In genomic region chr14:40966392-40966861, GRCm38 (mm10) we compare ENCODE assay signal across 7 mouse cellular contexts. TPM values are rescaled to one million over a fixed set of nuclear protein-coding genes. Genes with fewer than 3 reads are reported as not detected.
A peak's percentile ranks its signal among the peaks of the same experiment; 100 is the strongest.
DNase-seq lines count a peak whose midpoint lies in the region; ATAC-seq lines count a peak whose summit lies in the region.

Gene Tspan14 (minus strand): TSS chr14:40966807.

- WGBS in embryonic facial prominence, embryonic 10.5 days = under 1% methylated on average over 53 of the region's 54 CpGs
- WGBS in heart, embryonic 14.5 days = 1% methylated on average over 47 of the region's 54 CpGs

- H3K4me3 ChIP-seq in embryonic facial prominence, embryonic 10.5 days = peak within 1 kb of the TSS; percentile 87
- peak within 1 kb of the TSS; percentile 91 to 94 for H3K4me3 ChIP-seq in heart, embryonic 14.5 days (ENCODE audit: control insufficient read depth in 1 of 2, insufficient read depth in 1 of 2, low read depth in 1 of 2, low read length in 2 of 2)

- intact Hi-C loops in left cerebral cortex, postnatal 14 days (cut with DNase I) = no loop called here

- peak; percentile 53 for ATAC-seq in heart, embryonic 14.5 days (ENCODE audit: insufficient number of reproducible peaks, insufficient read depth, low FRiP score, low read depth)
- ATAC-seq in monocyte, adult 5-6 weeks (replicated peaks; ENCODE audit: insufficient number of reproducible peaks, low FRiP score, low TSS enrichment, poor library complexity, severe bottlenecking) = no peak

- peaks cover 14% of the 10 kb centered on the region for H3K27me3 ChIP-seq in embryonic facial prominence, embryonic 10.5 days (replicated peaks; ENCODE audit: low read depth, poor library complexity, severe bottlenecking)
- no peaks in the 10 kb centered on the region for H3K27me3 ChIP-seq in heart, embryonic 14.5 days (ENCODE audit: control insufficient read depth, insufficient read depth, low read length)

- H3K9me3 ChIP-seq in embryonic facial prominence, embryonic 10.5 days = no peaks in the 10 kb centered on the region
- no peaks in the 10 kb centered on the region for H3K9me3 ChIP-seq in heart, embryonic 14.5 days (ENCODE audit: control insufficient read depth, low read length)

- peak; percentile 60 for DNase-seq in right cerebral cortex, postnatal 4 days
- no peak for DNase-seq in right cerebral cortex, postnatal 14 days
- DNase-seq in embryonic facial prominence, embryonic 10.5 days (ENCODE audit: low spot score) = no peak
- peak in 1 of 2 experiments; percentile 44 for DNase-seq in left cerebral cortex, postnatal 14 days (ENCODE audit: low spot score in 2 of 2)
- DNase-seq in embryo, embryonic 11 days = no peak

- H3K27ac ChIP-seq in embryonic facial prominence, embryonic 10.5 days (replicated peaks) = peak within 1 kb of the TSS; percentile 95
- H3K27ac ChIP-seq in heart, embryonic 14.5 days (replicated peaks in 1 of 2; ENCODE audit: control insufficient read depth in 1 of 2, insufficient read depth in 1 of 2, low read depth in 2 of 2, low read length in 2 of 2) = peak within 1 kb of the TSS; percentile 85 to 88

- peak within 1 kb of the TSS; percentile 94 for H3K9ac ChIP-seq in heart, embryonic 14.5 days (ENCODE audit: low read length)

- H3K36me3 ChIP-seq in embryonic facial prominence, embryonic 10.5 days (replicated peaks) = 0 out of 2 replicates have a peak, but pooled peaks cover 4% of the 10 kb centered on the region
- no peaks in the 10 kb centered on the region for H3K36me3 ChIP-seq in heart, embryonic 14.5 days (ENCODE audit: control insufficient read depth, insufficient read depth, low read length)

- H3K4me2 ChIP-seq in heart, embryonic 14.5 days (ENCODE audit: low read length) = peak within 1 kb of the TSS; percentile 75

- peaks cover 51% of the 10 kb centered on the region for H3K4me1 ChIP-seq in embryonic facial prominence, embryonic 10.5 days
- peaks cover 9 to 27% of the 10 kb centered on the region in 2 experiments for H3K4me1 ChIP-seq in heart, embryonic 14.5 days (ENCODE audit: control insufficient read depth in 2 of 2, insufficient read depth in 2 of 2, low read length in 2 of 2)

RNA-seq across cellular contexts. Expression of gene Tspan14, which starts in this region (rescaled TPM):
- polyA plus RNA-seq in embryonic facial prominence, embryonic 10.5 days (2016; fragmentation: Nextera tagmentation; extraction: Ambion mirVana) = 88.1 and 92.5 TPM in 2 replicates
- 43.4 and 45.2 TPM in 2 replicates for polyA plus RNA-seq in heart, embryonic 14.5 days (2014; fragmentation: Nextera tagmentation; extraction: Ambion mirVana)
- 10 to 100 TPM; 57.8 to 70.3 TPM for total RNA-seq in left cerebral cortex, postnatal 14 days (2021)
- 52.3 to 82.1 TPM (median 68.3 TPM) in 3 replicates for total RNA-seq in monocyte, adult 5-6 weeks (2017)
